Mouse (Mus musculus): ENCODE measurements at regions not wholly inside any gene's neighbourhood (a gene's known extent, or its start where the extent isn't known, plus 50 kb on each side); places are given as distances from the start of the nearest gene placed in this dataset.

- 65% methylated on average over 7 of the region's 7 CpGs for WGBS
- Histone ChIP-seq H3K4me1 (ENCODE audit: control insufficient read depth, insufficient read depth, low read length) (no peaks in the 10 kb centered on the region), H3K27me3 (replicated peaks; ENCODE audit: control insufficient read depth, insufficient read depth, low read length) (no peaks in the 10 kb centered on the region), H3K36me3 (ENCODE audit: control insufficient read depth, insufficient read depth, low read length) (no peaks in the 10 kb centered on the region), H3K27ac (ENCODE audit: insufficient read depth, low read depth, low read length) (no peak overlapping the region), H3K4me3 (ENCODE audit: insufficient read depth, low read depth, low read length) (no peak overlapping the region)
- TF ChIP-seq CTCF (conservative IDR thresholded peaks at IDR 0.05; ENCODE audit: insufficient read depth, insufficient read length, low read depth, low read length) (no peak), POLR2A (IDR thresholded peaks at IDR 0.05; ENCODE audit: low read depth, low read length) (no peak)
- DNase-seq: no peak
These were observed 342.9 kb upstream of the Actbl2 start for GRCm38 (mm10) chr13:110911866-110912265.

GRCm38 (mm10) chr13:110913177-110913576 is 341.6 kb upstream of the Actbl2 start:
- Histone ChIP-seq H3K4me3 (ENCODE audit: insufficient read depth, low read depth, low read length) (no peak overlapping the region), H3K27me3 (replicated peaks; ENCODE audit: control insufficient read depth, insufficient read depth, low read length) (no peaks in the 10 kb centered on the region), H3K27ac (ENCODE audit: insufficient read depth, low read depth, low read length) (no peak overlapping the region), H3K4me1 (ENCODE audit: control insufficient read depth, insufficient read depth, low read length) (no peaks in the 10 kb centered on the region), H3K36me3 (ENCODE audit: control insufficient read depth, insufficient read depth, low read length) (no peaks in the 10 kb centered on the region)
- 64% methylated on average over 4 of the region's 4 CpGs for WGBS
- no peak for DNase-seq
- TF ChIP-seq POLR2A (IDR thresholded peaks at IDR 0.05; ENCODE audit: low read depth, low read length) (no peak), CTCF (conservative IDR thresholded peaks at IDR 0.05; ENCODE audit: insufficient read depth, insufficient read length, low read depth, low read length) (no peak)

GRCm38 (mm10) chr13:110913687-110914086 is 341.1 kb upstream of the Actbl2 start:
- DNase-seq: no peak
- Histone ChIP-seq H3K4me1 (ENCODE audit: control insufficient read depth, insufficient read depth, low read length) (no peaks in the 10 kb centered on the region), H3K36me3 (ENCODE audit: control insufficient read depth, insufficient read depth, low read length) (no peaks in the 10 kb centered on the region), H3K27me3 (replicated peaks; ENCODE audit: control insufficient read depth, insufficient read depth, low read length) (no peaks in the 10 kb centered on the region), H3K27ac (ENCODE audit: insufficient read depth, low read depth, low read length) (no peak overlapping the region), H3K4me3 (ENCODE audit: insufficient read depth, low read depth, low read length) (no peak overlapping the region)
- WGBS: 77% methylated on average over 5 of the region's 5 CpGs
- TF ChIP-seq CTCF (conservative IDR thresholded peaks at IDR 0.05; ENCODE audit: insufficient read depth, insufficient read length, low read depth, low read length): no peak
- no peak for TF ChIP-seq POLR2A (IDR thresholded peaks at IDR 0.05; ENCODE audit: low read depth, low read length)

GRCm38 (mm10) chr13:110915161-110915560 is 339.7 kb upstream of the Actbl2 start:
- WGBS: 89% methylated on average over 1 of the region's 1 CpGs
- Histone ChIP-seq H3K4me1 (ENCODE audit: control insufficient read depth, insufficient read depth, low read length) (no peaks in the 10 kb centered on the region), H3K4me3 (ENCODE audit: insufficient read depth, low read depth, low read length) (no peak overlapping the region), H3K36me3 (ENCODE audit: control insufficient read depth, insufficient read depth, low read length) (no peaks in the 10 kb centered on the region), H3K27me3 (replicated peaks; ENCODE audit: control insufficient read depth, insufficient read depth, low read length) (no peaks in the 10 kb centered on the region), H3K27ac (ENCODE audit: insufficient read depth, low read depth, low read length) (no peak overlapping the region)
- DNase-seq: no peak
- TF ChIP-seq POLR2A (IDR thresholded peaks at IDR 0.05; ENCODE audit: low read depth, low read length) (no peak), CTCF (conservative IDR thresholded peaks at IDR 0.05; ENCODE audit: insufficient read depth, insufficient read length, low read depth, low read length) (no peak)

DNA sequence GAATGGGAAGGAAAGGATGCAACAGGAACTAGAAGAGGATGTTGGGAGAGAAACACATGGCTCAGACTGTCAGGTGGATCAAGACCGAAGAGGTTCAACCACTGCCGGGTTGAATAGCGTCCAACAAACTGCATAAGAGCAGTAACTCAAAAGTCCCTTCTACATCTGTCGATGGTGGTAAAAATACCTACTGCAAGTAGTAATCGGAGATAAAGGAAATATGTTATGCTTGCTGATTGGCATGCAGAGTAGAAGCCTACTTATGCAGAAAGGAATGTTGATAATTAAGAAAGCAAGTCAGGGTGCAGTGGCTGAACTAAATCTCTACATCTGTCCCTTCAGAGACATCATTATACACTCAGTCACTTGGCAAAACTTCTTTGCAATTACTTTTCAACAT is 330.9 kb upstream of the Actbl2 start:
- 76% methylated on average over 5 of the region's 5 CpGs for WGBS
- Histone ChIP-seq H3K27me3 (replicated peaks; ENCODE audit: control insufficient read depth, insufficient read depth, low read length) (no peaks in the 10 kb centered on the region), H3K4me1 (ENCODE audit: control insufficient read depth, insufficient read depth, low read length) (no peaks in the 10 kb centered on the region), H3K36me3 (ENCODE audit: control insufficient read depth, insufficient read depth, low read length) (no peaks in the 10 kb centered on the region), H3K4me3 (ENCODE audit: insufficient read depth, low read depth, low read length) (no peak overlapping the region), H3K27ac (ENCODE audit: insufficient read depth, low read depth, low read length) (no peak overlapping the region)
- DNase-seq: no peak
- TF ChIP-seq CTCF (conservative IDR thresholded peaks at IDR 0.05; ENCODE audit: insufficient read depth, insufficient read length, low read depth, low read length) (no peak), POLR2A (IDR thresholded peaks at IDR 0.05; ENCODE audit: low read depth, low read length) (no peak)

GRCm38 (mm10) chr13:110924897-110925296 is 329.9 kb upstream of the Actbl2 start:
- no peak overlapping the region for H3K4me3 ChIP-seq (ENCODE audit: insufficient read depth, low read depth, low read length)
- H3K4me1 ChIP-seq (ENCODE audit: control insufficient read depth, insufficient read depth, low read length): no peaks in the 10 kb centered on the region
- H3K27me3 ChIP-seq (replicated peaks; ENCODE audit: control insufficient read depth, insufficient read depth, low read length): no peaks in the 10 kb centered on the region
- H3K36me3 ChIP-seq (ENCODE audit: control insufficient read depth, insufficient read depth, low read length): no peaks in the 10 kb centered on the region
- TF ChIP-seq CTCF (conservative IDR thresholded peaks at IDR 0.05; ENCODE audit: insufficient read depth, insufficient read length, low read depth, low read length) (no peak), POLR2A (IDR thresholded peaks at IDR 0.05; ENCODE audit: low read depth, low read length) (no peak)
- no peak overlapping the region for H3K27ac ChIP-seq (ENCODE audit: insufficient read depth, low read depth, low read length)
- 95% methylated on average over 3 of the region's 3 CpGs for WGBS
- DNase-seq: no peak

- DNase-seq: no peak
- no peaks in the 10 kb centered on the region for H3K36me3 ChIP-seq (ENCODE audit: control insufficient read depth, insufficient read depth, low read length)
- no peak overlapping the region for H3K4me3 ChIP-seq (ENCODE audit: insufficient read depth, low read depth, low read length)
- no peak overlapping the region for H3K27ac ChIP-seq (ENCODE audit: insufficient read depth, low read depth, low read length)
- no peak for TF ChIP-seq POLR2A (IDR thresholded peaks at IDR 0.05; ENCODE audit: low read depth, low read length)
- TF ChIP-seq CTCF (conservative IDR thresholded peaks at IDR 0.05; ENCODE audit: insufficient read depth, insufficient read length, low read depth, low read length): no peak
- H3K4me1 ChIP-seq (ENCODE audit: control insufficient read depth, insufficient read depth, low read length): no peaks in the 10 kb centered on the region
- no peaks in the 10 kb centered on the region for H3K27me3 ChIP-seq (replicated peaks; ENCODE audit: control insufficient read depth, insufficient read depth, low read length)
- WGBS: 77% methylated on average over 3 of the region's 3 CpGs
These were observed 326.7 kb upstream of the Actbl2 start for GRCm38 (mm10) chr13:110928143-110928542.

DNA sequence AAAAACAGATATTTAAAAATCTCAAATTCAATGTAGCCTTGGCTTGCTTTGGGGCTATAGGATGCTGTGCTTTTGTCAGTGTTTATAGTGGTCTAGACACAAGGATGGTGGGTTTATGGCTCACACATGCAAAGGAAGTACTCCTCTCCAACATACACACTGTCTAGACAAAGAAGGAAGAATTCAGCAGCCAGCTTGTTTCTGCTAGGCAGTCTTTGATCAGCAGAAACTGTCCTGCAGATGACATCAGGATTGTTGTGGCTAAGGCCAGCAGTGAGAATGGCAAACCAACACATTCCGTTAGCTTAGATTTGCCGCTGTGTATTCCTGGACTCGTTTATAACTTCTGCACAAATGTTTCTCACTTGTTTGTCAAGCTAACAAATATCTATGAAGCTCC is 325.9 kb upstream of the Actbl2 start:
- H3K4me3 ChIP-seq (ENCODE audit: insufficient read depth, low read depth, low read length): no peak overlapping the region
- no peaks in the 10 kb centered on the region for H3K4me1 ChIP-seq (ENCODE audit: control insufficient read depth, insufficient read depth, low read length)
- 81% methylated on average over 3 of the region's 3 CpGs for WGBS
- no peak overlapping the region for H3K27ac ChIP-seq (ENCODE audit: insufficient read depth, low read depth, low read length)
- TF ChIP-seq POLR2A (IDR thresholded peaks at IDR 0.05; ENCODE audit: low read depth, low read length): no peak
- TF ChIP-seq CTCF (conservative IDR thresholded peaks at IDR 0.05; ENCODE audit: insufficient read depth, insufficient read length, low read depth, low read length): no peak
- no peak for DNase-seq
- H3K27me3 ChIP-seq (replicated peaks; ENCODE audit: control insufficient read depth, insufficient read depth, low read length): no peaks in the 10 kb centered on the region
- no peaks in the 10 kb centered on the region for H3K36me3 ChIP-seq (ENCODE audit: control insufficient read depth, insufficient read depth, low read length)

All from kidney, adult 2 months (tissue).